Mouse (Mus musculus) ES-E14 (cell line): ENCODE measurements at regions not wholly inside any gene's neighbourhood (a gene's known extent, or its start where the extent isn't known, plus 50 kb on each side); places are given as distances from the start of the nearest gene placed in this dataset.

Source experiments
- DNase-seq: peaks from one replicate; pipeline ENCODE4 v3.0.0-alpha.2; 2013; ENCODE audit warnings: low read depth, low spot score
- H3K27ac ChIP-seq: 2 replicates; pipeline ENCODE4 v1.5.1; 2012; ENCODE audit warnings: low read depth, mild to moderate bottlenecking, low read length, moderate library complexity, mixed read lengths; ENCODE audit not compliant: poor library complexity, insufficient read depth, severe bottlenecking
- H3K36me3 ChIP-seq: 2 replicates; pipeline ENCODE4 v1.6.1; 2012; ENCODE audit warnings: mild to moderate bottlenecking, low read length, moderate library complexity, mixed read lengths; ENCODE audit not compliant: control insufficient read depth, poor library complexity, insufficient read depth, severe bottlenecking
- H3K4me1 ChIP-seq, 2 experiments: fragments of 150-350 bp in 1 of 2; sonication (generic) in 1 of 2; 2 replicates each; pipeline ENCODE4 v1.6.1; 2012; ENCODE audit warnings: low read length in 2 of 2, mild to moderate bottlenecking in 1 of 2, mixed read lengths in 1 of 2; ENCODE audit not compliant: control insufficient read depth in 2 of 2, insufficient read depth in 2 of 2, poor library complexity in 1 of 2
- H3K4me3 ChIP-seq, 2 experiments: fragments of 150-350 bp in 1 of 2; sonication (generic) in 1 of 2; 2 replicates each; pipeline ENCODE4 v1.5.1; 2012; ENCODE audit warnings: low read length in 2 of 2, low read depth in 1 of 2, mild to moderate bottlenecking in 1 of 2, mixed read lengths in 1 of 2; ENCODE audit not compliant: insufficient read depth in 1 of 2, poor library complexity in 1 of 2, severe bottlenecking in 1 of 2
- H3K9ac ChIP-seq: 2 replicates; pipeline ENCODE4 v1.6.1; 2012; ENCODE audit warnings: low read depth, mild to moderate bottlenecking, low read length, mixed read lengths; ENCODE audit not compliant: poor library complexity, insufficient read depth, severe bottlenecking
- H3K9me3 ChIP-seq: fragments of 150-350 bp; sonication (generic); 2 replicates; pipeline ENCODE4 v1.6.1; 2012; ENCODE audit warnings: low read depth, mild to moderate bottlenecking, low read length; ENCODE audit not compliant: control insufficient read depth, insufficient read depth
- CHD2 ChIP-seq: IDR thresholded peaks from 2 replicates; pipeline ENCODE4 v1.6.1; 2014; ENCODE audit warnings: mild to moderate bottlenecking, low read depth, low read length, inconsistent platforms
- HCFC1 ChIP-seq: IDR thresholded peaks from 2 replicates; pipeline ENCODE4 v1.6.1; 2012; ENCODE audit warnings: low read length, inconsistent platforms, borderline replicate concordance; ENCODE audit not compliant: insufficient read depth
- MAFK ChIP-seq: IDR thresholded peaks from 2 replicates; pipeline ENCODE4 v1.6.1; 2014; ENCODE audit warnings: mild to moderate bottlenecking, low read depth, low read length, inconsistent platforms; ENCODE audit not compliant: insufficient read depth
- ZC3H11A ChIP-seq: IDR thresholded peaks from 2 replicates; pipeline ENCODE4 v1.6.1; 2012; ENCODE audit warnings: low read depth, mild to moderate bottlenecking, inconsistent platforms, low read length, borderline replicate concordance
- ZNF384 ChIP-seq: IDR thresholded peaks from 2 replicates; pipeline ENCODE4 v1.6.1; 2012; ENCODE audit warnings: low read depth, low read length, inconsistent platforms
- in situ Hi-C, 2 experiments: fragments of 600-800 bp; cut with MboI; formaldehyde crosslinking; loops; one replicate each; pipeline ENCODE4 v1.15.1; 2025; ENCODE audit warnings: low sequenced_read_pairs in 2 of 2, inconsistent platforms in 1 of 2; ENCODE audit not compliant: unreplicated experiment in 2 of 2

DNA sequence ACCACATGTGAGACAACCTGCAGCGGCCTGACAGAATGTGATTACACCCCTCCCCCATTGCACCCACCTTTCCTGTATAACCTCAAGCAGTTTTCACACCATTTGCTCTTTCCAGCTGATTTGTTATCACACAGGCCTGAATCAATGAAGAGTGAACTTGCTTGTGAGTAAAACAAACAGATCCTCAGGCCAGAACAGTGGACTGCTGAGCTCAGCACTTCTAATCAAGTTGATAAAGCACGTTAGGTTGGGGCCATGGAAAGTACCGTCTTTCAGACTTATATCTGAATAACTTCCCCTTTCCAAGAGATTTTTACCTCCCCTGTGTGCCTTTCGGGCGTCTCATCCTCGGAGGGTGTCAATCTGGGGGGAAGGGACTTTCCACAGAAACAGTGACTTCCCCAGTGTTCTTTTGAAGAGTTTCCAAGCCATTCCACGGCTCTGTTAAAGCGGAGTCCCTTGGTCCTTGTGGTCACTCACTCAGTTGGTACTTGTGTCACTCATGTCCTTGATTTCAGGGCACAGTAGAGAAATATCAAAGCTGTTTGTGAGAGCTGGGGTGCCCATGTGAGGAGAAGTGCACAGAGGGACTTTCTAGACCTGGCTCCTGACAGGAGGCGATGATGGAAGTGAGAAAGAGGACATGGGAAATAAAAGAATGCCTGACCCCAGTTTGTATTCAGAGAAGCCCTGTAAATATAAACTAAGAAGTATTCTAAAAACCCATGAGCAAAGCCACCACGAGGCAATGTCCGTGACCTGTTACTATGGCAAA is 317.9 kb upstream of the Arglu1 start:
- in situ Hi-C loops: no loop called here
- TF ChIP-seq CHD2 (no peak), MAFK (peak; percentile 76)
- no peak for DNase-seq
- Histone ChIP-seq H3K9ac (no peak overlapping the region), H3K4me1 (no peaks in the 10 kb centered on the region), H3K36me3 (no peaks in the 10 kb centered on the region), H3K4me3 (no peak overlapping the region), H3K27ac (no peak overlapping the region), H3K9me3 (no peaks in the 10 kb centered on the region)

DNA sequence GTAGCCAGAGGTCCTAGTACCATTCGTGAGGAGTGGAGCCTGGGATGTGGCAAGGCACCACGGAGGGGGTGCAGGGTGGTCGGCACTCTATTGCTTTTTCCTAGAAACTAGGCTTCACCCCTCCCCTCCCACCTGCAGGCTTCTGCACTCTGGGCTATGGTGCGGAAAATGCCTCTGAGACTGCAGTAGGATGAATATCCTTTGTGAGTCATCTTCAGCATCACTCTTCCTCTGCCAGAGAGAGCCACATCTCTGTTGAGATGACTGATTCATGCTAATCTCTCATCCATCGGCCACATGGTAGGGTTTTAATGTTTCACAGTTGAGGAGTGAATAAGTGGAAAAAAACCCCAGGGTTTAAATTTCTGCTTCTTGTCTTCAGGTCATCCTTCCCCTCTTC is 309.6 kb upstream of the Arglu1 start:
- H3K36me3 ChIP-seq: no peaks in the 10 kb centered on the region
- H3K9me3 ChIP-seq: no peaks in the 10 kb centered on the region
- no peak overlapping the region for H3K9ac ChIP-seq
- 0 out of 4 replicates have a peak, but pooled peaks cover 0 to 1% of the 10 kb centered on the region in 2 experiments for H3K4me1 ChIP-seq
- no peak overlapping the region for H3K27ac ChIP-seq
- no peak for DNase-seq
- in situ Hi-C loops: loop anchor here in 1 of 2 experiments (25.0 kb wide), 1 partner anchor 338 kb away; the partner anchor contains the start of gene Efnb2
- H3K4me3 ChIP-seq: no peak overlapping the region
- TF ChIP-seq ZNF384 (no peak), MAFK (no peak), CHD2 (no peak), HCFC1 (no peak), ZC3H11A (no peak)

DNA sequence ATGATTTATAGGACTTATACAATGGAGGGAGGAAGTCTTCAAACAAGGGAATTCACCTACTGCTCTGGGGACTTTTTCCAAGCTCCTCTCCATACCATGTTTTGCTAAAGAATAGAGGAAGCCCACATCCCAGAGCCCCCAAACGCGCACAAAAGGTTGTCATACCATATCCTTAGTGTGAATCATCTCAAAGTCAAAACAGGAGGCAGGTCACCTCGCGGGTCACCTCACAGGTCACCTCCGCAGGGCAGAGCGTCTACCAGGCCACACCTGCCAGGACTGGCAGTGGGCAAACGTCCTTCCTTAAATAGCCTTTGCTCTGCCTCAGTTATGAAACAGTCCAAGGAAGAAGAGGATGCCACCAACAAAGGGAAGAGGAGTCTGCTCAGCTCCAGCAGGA is 307.3 kb upstream of the Arglu1 start:
- Histone ChIP-seq H3K36me3 (no peaks in the 10 kb centered on the region), H3K9ac (no peak overlapping the region), H3K9me3 (no peaks in the 10 kb centered on the region), H3K27ac (no peak overlapping the region), H3K4me1 (0 out of 4 replicates have a peak, but pooled peaks cover 0 to 2% of the 10 kb centered on the region in 2 experiments), H3K4me3 (no peak overlapping the region)
- DNase-seq: no peak
- in situ Hi-C loops: loop anchor here in 1 of 2 experiments (25.0 kb wide), 1 partner anchor 335 kb away; the partner anchor contains the start of gene Efnb2
- TF ChIP-seq HCFC1 (no peak), ZC3H11A (no peak)

DNA sequence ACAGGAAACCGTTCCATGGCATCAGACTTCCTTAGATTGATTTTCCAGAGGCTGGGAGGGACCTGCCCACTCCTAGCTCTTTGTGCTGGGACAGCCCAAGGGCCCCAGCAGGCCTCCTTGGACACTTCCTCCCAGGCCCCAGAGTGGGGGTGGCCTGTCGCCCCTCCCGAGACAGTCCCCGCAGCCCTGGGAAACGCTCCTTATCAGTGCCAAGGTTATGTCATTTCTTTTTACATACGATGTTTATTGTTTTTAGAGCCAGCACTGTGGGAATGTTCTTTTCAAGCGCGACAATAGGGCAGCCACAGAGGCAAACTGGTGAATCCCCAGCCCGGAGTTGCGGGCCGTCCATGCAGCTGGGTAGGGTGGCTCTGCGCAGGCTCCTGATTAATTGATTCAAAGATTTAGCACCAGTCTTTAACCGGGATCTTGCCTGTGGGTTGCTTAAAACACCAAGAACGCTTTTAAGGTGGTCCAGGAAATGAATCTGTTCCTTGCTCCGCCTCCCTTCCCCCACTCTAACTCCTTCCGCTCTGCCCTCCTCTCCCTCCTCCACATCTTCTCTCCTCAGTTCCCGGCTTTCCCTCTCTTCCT is 304.4 kb upstream of the Arglu1 start:
- H3K36me3 ChIP-seq: no peaks in the 10 kb centered on the region
- TF ChIP-seq ZC3H11A (no peak), HCFC1 (no peak), MAFK (no peak), ZNF384 (no peak), CHD2 (no peak)
- in situ Hi-C loops: loop anchor here in 1 of 2 experiments (25.0 kb wide), 1 partner anchor 332 kb away; the partner anchor contains the start of gene Efnb2
- H3K4me3 ChIP-seq: no peak overlapping the region; a peak in 1 of 4 replicates
- DNase-seq: no peak
- no peak overlapping the region for H3K27ac ChIP-seq
- H3K4me1 ChIP-seq: peaks cover 0 to 10% of the 10 kb centered on the region in 2 experiments; a peak in 1 of 4 replicates
- H3K9me3 ChIP-seq: no peaks in the 10 kb centered on the region
- H3K9ac ChIP-seq: no peak overlapping the region

DNA sequence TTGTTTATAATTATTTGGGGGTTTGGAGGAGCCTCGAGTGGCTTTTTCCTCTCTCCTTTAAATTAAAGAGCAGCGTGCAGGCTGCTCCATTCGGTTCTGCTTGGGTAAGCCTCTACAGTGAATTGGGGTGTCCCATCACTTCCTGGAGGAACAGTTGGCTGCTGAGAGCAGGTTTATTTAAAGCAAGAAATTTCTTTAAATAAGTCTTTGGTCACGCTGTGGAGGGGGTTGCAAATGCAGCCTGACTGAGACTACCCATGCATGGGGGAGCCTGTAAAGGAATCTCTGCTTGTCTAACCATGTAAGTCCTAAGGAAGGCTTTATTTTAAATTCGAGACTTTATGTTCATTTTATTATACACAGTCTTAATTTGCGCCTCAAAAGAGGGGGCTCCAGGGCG is 303.7 kb upstream of the Arglu1 start:
- Histone ChIP-seq H3K27ac (no peak overlapping the region), H3K36me3 (no peaks in the 10 kb centered on the region), H3K9ac (no peak overlapping the region), H3K4me3 (no peak overlapping the region), H3K4me1 (peaks cover 0 to 10% of the 10 kb centered on the region in 2 experiments; a peak in 1 of 4 replicates), H3K9me3 (no peaks in the 10 kb centered on the region)
- no peak for DNase-seq
- in situ Hi-C loops: loop anchor here in 1 of 2 experiments (25.0 kb wide), 1 partner anchor 332 kb away; the partner anchor contains the start of gene Efnb2
- TF ChIP-seq CHD2 (no peak), ZNF384 (no peak), ZC3H11A (no peak), MAFK (no peak), HCFC1 (no peak)
